Mouse (Mus musculus) adipocyte (in vitro differentiated cells): Measurements from ENCODE around the gene Arrdc5.

Experiments used
- DNase-seq: peaks from one replicate; pipeline ENCODE4 v3.0.0-alpha.2; 2016; ENCODE audit warnings: low spot score

The Arrdc5 gene

DNA sequence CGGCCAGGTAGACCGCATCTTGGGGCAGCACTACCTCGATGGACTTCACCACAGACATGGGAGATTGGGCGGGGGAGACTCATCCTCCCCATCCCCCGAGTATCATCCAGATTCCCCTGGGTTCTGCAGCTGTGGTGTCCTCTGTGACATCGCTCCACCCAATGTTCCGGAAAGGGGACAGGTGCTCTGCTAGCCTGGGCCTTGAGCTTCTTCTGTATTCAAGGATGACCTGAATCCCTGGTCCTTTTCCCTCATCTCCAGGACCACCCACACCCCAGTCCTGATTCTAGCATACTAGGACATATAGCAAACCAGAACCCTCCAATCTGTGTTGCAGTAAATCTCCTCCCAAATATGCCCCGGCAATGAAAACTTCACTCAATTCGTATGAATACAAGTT is at the start of gene Arrdc5:
Gene Arrdc5 (minus strand): TSS at position 101 of the 400 bp plus-strand sequence.
- DNase-seq, result no peak

DNA sequence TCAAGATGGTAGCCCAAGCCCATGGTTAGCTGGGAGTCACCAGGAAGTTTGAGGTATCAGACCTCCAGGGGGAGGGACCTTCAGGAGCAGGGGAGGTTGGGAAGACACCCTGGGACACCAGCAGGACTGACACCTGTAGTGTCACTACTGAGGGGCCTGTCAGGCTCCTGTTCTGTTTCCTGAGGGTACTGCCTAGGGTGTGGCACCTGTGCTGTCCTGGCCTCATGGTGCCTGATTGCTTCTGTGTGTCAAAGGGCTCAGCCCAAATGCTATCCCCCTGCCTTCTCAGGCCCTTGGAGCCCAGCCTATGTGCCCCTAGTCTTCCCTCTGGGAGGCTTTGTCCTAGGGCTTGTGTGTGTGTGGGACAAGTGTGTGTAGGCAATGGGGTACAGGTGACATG is 48.5 kb upstream of the Arrdc5 start:
- no peak for DNase-seq

- no peak for DNase-seq
These were observed 48.0 kb upstream of the Arrdc5 start for GRCm38 (mm10) chr17:56348128-56348527.

DNA sequence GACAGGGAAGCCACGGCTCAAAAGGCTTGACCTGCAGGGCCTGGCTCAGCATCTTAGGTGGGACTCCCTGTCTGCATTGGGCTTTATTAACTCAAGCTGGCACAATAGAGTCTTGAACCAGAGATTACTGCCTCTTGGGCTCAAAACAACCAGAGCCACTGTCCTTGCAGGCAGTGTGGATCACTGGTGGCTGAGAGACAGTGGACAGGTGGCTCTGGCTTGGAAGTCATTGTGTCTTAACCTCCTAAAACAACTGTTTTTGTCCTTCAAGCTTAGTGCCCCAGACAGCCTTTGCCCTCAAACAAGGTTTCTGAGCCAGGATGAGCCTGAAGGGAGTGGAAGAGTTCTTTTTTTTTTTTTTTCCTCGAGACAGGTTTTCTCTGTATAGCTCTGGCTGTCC is 45.3 kb upstream of the Arrdc5 start:
- no peak for DNase-seq

DNA sequence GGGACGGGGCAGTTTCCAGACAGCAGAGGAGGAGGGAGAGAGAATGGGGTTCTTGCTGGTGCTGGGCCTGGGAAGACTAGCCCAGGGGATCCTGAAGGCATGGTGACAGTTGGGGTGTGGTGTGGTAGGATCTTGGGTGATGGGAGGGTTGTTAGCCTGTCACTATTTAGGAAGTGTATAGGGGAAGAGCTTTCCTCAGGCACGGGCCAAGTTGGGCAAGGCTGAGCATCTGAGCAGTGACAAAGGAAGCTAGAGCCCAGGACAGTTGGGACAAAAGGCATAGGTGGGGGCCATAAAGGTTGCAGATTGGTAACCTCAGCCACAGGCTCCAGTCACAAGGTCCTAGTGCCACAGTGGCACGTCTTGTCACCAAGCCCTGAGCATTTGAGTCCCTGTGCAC is 43.4 kb upstream of the Arrdc5 start:
- no peak for DNase-seq

- DNase-seq, result no peak
These were observed 40.6 kb upstream of the Arrdc5 start for GRCm38 (mm10) chr17:56340717-56341116.

DNA sequence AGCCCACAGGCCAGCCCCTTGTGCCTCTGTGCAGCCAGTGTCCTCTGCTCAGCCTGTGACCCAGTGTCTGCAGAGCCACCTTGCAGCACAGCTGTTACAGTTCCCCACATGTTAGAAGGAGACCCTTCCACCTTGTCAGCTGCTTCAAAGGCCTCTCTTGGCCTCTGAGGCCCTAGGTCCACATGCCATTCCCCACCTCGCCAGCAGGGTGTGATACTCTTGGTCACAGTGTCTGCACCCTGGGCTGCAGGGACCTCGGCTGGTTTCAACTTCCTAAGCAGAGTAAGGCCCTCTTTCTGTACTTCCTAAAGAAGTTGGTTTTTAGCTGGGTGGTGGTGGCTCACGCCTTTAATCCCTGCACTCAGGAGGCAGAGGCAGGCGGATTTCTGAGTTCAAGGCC is 38.8 kb upstream of the Arrdc5 start:
- peak; percentile 31 for DNase-seq

GRCm38 (mm10) chr17:56337791-56338190 is 37.7 kb upstream of the Arrdc5 start:
- no peak for DNase-seq

- peak; percentile 73 for DNase-seq
These were observed 37.1 kb upstream of the Arrdc5 start for GRCm38 (mm10) chr17:56337190-56337589.

DNA sequence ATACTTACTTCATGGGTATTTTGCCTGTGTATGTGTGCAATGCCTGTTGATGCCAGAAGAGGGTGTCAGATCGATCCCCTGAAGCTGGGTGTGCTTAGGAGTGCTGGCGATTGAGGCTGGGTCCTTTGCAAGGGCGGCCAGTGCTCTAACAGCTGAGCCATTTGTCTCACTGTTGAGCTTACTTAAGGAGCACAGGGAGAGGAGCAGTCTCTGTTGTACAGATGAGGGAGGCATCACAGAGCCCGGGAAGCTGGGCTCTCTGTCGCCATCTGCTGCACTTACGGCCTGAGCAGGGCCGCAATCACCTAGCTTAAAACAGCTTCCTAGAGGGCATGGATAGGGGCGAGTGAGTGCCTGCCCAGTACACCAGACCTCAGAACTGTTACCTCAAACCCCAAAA is 32.9 kb upstream of the Arrdc5 start:
- DNase-seq, result no peak

DNA sequence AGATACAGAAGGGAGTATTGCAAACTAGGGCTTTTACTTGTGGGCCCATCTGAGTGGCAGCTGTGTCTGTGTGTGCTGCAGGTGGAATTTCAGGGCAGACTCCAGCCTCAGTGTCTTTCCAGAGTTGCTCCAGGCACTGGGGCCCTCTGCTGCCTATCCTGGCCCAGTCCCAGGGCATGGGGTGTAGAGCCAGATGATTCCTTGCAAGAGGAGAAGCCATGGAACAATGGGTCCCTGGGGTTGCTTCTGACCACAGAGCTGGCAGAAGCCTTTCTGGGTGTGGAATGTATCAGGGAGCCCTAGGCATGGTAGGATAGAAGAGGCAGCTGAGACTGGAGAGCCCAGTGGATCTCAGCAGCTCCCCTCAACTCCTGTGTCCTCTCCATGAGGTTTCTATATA is 31.2 kb upstream of the Arrdc5 start:
- peak; percentile 92 for DNase-seq

DNA sequence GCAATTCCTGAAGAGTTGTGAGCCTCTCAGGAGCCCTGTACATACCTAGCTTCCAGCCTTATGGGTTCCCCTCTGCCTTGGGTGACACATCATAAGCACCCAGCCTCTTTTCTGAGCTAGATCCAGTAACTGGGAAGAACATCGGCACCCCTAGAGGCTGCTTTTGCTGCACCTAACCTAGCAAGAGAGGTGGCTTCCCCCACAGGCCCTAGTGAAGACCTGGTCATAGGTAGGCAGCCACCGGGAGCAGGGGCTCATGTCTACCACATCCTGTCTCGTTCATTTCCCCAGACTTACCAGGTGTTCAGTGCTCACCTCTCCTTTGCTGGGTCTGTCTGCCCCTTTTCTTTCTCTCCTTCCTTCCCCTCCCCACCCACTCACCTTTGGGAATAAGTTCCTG is 30.3 kb upstream of the Arrdc5 start:
- DNase-seq, result no peak

GRCm38 (mm10) chr17:56329267-56329666 is 29.2 kb upstream of the Arrdc5 start:
- DNase-seq, result peak; percentile 47

DNA sequence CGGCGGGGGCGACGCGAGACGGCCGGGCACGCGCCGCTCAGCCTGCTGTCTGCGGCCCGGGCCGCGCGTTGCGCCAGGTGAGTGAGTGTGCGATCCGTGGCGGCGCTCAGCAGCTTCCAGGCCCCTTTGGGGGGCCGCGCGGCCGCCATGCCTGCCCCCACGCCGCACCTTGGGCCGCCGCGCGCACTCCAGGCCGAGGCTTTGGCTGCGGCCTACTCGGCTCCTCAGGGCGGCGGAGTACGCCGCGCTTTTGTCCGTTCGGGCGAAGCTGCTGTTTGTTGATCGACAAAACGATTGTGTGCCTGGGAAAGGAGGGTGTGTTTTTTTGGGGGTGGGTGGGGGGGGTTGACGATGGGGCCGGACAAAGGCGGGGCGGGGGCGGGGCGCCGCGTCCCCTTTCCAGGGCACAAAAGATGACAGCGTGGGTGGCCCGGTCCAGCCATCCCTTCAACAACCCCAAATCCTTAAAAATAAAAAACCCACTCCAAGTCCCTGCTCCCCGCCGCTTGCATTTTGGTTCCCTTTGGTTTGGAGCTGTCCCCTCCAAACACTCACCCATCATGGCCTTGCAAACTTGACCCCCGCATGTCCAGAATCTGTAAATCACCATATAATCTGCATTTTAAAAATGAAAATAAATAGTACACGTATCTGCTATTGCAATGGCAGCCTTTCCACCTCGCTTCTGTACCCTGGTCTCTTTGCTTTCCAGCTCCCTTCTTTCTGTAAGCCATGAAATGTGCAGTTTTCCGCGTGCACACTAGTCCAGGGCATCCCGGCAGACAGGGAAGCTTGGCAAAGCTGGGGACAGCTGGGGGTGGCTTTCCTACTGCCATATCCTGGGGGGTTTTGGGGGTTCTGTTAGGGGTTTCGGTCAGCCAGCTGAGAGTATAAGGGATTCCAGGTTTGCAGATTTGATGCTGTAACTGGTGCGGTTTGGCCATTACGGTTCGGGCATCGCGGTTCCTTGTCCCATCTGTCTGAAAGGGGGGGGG is 26.4 kb upstream of the Arrdc5 start:
- peak; percentile 37 for DNase-seq

DNA sequence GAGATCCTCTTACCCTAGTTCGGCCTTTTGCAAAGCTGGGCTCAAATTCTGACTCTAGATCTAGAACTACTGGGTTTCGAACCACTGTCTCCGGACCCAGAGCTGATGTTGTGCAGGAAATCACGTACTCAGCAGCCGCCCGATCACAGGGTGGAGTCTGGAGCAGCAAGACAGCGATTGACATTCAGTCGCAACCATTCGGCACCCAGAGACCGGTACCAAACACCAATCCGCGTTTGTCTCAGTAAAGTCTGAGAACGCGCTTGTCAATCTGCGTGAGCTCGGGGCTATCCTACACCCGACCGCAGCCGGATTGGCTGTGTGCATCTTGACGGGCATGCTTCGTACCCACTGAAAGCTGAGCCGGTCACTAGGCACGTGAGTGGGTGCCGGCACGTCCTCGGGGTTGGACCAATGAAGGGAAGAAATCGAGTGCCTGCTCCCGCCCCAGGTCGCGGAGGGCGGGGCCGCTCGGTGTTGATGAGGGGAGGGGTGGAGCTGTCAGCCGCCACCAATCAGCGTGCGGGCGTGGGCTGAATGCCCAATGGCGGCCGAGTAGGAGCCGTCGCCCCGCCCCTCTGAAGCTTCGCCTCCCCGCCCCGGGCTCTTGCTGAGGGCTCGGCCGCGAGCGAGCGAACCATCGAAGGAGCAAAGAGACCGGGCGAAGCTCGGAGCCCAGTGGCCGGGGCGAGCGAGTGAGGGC is 25.5 kb upstream of the Arrdc5 start, which contains the start of gene Kdm4b:
Gene Kdm4b (plus strand): TSS at position 613 of the 703 bp plus-strand sequence.
- DNase-seq, result peak; percentile 100

DNA sequence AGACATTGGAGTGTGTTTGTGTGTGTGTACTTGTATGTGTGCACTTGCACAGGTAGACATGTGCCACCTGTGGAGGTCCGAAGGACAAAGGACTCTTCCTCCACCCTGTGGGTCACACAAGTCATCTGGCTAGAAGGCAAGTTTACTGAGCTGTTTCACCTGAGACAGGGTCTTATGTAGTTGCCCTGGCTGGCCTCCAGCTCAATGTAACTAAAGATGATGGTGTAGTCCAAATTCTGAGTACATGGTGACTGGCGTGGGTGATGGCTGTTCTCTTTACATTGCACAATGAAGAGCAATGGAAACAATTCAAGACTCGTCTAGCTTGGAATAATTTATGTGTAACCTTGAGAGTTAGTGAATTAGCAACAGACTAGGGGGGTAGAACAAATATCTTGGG is 24.3 kb upstream of the Arrdc5 start:
- DNase-seq, result no peak

- DNase-seq, result no peak
These were observed 9.3 kb upstream of the Arrdc5 start for GRCm38 (mm10) chr17:56309191-56309945.

GRCm38 (mm10) chr17:56308088-56308487 is 8.0 kb upstream of the Arrdc5 start:
- DNase-seq, result no peak

GRCm38 (mm10) chr17:56305826-56306225 is 5.7 kb upstream of the Arrdc5 start:
- DNase-seq, result no peak

GRCm38 (mm10) chr17:56305156-56305555 is 5.1 kb upstream of the Arrdc5 start:
- no peak for DNase-seq

DNA sequence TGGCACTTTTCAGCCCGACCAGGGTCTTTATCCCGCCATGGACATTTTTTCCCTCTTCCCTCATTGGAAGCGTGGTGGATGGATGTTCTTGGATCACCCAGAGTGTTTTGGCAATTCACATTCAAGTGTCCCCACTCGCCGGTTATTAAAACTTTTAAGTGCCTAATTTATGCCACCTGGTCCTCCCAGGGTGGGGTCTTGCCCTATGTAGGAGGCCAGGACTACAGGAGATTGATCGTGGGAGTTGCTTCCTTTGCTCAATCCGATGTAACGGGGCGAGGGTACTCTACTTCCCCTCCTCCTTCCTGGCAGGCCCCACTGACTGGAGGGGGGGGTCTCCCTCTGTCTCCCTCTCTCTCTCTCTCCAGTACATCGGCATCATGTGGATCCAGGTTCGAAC is 4.6 kb upstream of the Arrdc5 start:
- no peak for DNase-seq

DNA sequence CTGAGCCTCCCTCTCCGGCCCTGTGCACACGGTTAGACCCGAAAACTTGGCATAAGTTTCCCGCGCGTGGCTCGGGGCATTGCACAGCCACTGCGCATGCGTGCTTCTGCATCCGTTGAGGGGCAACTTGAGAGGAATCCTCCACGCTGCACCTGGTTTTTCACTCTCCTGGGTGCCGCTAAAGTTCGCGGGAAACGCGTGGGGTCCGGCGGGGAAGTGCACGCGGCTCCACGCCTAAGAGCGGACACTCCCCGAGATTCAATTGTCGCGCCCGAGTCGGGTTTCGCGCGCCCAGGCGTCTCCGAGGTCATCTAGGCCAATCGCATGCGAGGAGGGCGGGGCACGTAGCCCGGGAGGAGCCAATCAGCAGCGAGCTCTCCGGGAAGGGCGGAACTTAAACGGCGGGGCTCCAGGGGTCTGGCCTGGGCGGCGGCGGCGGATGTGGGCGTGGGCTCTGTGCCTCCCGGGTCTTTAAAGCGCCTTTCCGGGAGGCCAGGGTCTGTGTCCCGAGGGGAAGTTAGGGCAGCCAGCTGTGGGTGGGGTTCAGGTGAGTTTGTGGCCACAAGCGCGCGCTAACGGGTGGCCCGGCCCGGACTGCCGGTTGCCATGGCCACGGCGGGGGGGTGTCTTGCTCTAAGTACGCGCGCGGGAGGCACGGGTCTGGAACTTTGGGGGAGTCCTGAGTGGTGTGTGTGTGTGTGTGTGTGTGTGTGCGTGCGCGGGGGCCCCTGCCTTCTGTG is 3.9 kb upstream of the Arrdc5 start:
- DNase-seq, result peak; percentile 94
